Mouse (Mus musculus): ENCODE data around the gene Fam217b. TPM values are rescaled to one million over a fixed set of nuclear protein-coding genes. Genes with fewer than 3 reads are reported as not detected.

Gene Fam217b
- polyA plus RNA-seq (2012; rRNA removed), result 4.6 and 5.9 TPM in 2 replicates

DNA sequence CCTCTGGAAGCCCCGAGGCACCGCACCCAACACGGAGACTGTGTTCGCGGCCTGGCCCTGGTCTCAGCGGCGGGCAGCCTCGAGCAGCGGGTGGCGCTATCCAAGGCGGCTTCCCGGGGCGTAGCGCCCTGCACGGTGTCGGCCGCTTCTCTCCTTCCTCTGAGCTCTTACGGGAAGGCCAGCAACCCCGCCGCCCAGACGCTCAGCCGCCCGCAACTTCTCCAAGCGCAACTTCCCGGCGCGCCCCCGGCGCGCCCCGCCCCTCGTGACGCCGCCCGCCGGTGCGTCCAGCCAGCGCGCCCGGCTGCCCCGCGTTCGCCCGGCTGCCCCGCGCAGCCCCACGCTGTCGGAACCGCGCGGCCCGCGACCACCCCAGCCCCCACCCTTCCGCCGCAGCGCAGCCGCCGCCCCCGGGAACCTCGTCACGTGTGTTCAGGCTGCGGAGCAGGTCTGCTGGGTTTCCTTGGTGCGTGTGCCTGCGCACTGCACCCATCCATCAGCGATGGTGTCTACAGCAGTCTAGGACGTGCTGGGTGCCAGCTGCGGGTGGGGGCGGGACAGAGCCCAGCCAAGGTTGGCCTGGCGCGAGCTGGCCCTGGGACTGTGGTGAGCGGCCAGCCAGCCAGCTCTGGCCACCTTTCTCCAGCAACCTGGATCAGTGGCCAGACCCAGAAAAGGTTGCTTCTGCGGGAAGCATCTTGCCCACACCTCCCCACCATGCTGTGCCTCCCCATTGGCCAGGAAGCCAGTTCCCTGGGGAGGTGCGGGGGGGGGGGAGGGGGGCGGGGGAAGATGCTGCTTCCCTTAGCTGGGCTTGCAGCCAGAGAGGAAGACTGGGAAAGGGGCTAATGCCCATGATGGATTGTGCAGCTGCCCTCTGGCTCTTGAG lies at the start of gene Fam217b, which contains the start of gene Ppp1r3d:
TSS of gene Fam217b (plus strand) at position 264 of the 889 bp plus-strand sequence.
TSS of gene Ppp1r3d (minus strand) at position 212 of the 889 bp plus-strand sequence.

GRCm38 (mm10) chr2:178407053-178407815 lies 7.1 kb upstream of the Fam217b start, which contains the start of gene Sycp2:
Sycp2 (minus strand) TSS chr2:178407685.

GRCm38 (mm10) chr2:178430231-178430630 lies 15.9 kb downstream of the Fam217b start, which contains the start of gene Cdh26:
Cdh26 (plus strand) TSS chr2:178430531.

Other genes with a start within 250 kb of the Fam217b start
- gene Sycp2, start 6.8 kb upstream of the Fam217b start, polyA plus RNA-seq (2012; rRNA removed), result 0.37 and 0.39 TPM in 2 replicates
- 2.6 and 2.9 TPM in 2 replicates for gene Ppp1r3d, start 52 bp upstream of the Fam217b start, polyA plus RNA-seq (2012; rRNA removed)
- 0.16 and 0.33 TPM in 2 replicates for gene Cdh26, start 16.0 kb downstream of the Fam217b start, polyA plus RNA-seq (2012; rRNA removed)

All from central nervous system, embryonic 14 days (tissue).